Mouse (Mus musculus) stomach, postnatal 0 days (tissue): ENCODE measurements at regions not wholly inside any gene's neighbourhood (a gene's known extent, or its start where the extent isn't known, plus 50 kb on each side); places are given as distances from the start of the nearest gene placed in this dataset.

ENCODE experiments used
- ATAC-seq: fragments of 200-750 bp; cut with Nextera tagmentation; 2 replicates; pipeline ENCODE4 v1.8.0; 2017; ENCODE audit not compliant: low FRiP score, low TSS enrichment
- DNase-seq: peaks from one replicate; pipeline ENCODE4 v3.0.0-alpha.2; 2016; ENCODE audit warnings: low spot score
- H3K27ac ChIP-seq: fragments of 300-500 bp; sonication (generic); replicated peaks from 2 replicates; pipeline ENCODE4 v1.5.1; 2014; ENCODE audit warnings: mild to moderate bottlenecking, control low read depth
- H3K27me3 ChIP-seq: fragments of 300-500 bp; sonication (generic); 2 replicates; pipeline ENCODE4 v1.6.1; 2014; ENCODE audit warnings: low read length; ENCODE audit not compliant: control insufficient read depth, insufficient read depth
- H3K36me3 ChIP-seq: fragments of 300-500 bp; sonication (generic); 2 replicates; pipeline ENCODE4 v1.6.1; 2014; ENCODE audit warnings: low read length, mixed read lengths; ENCODE audit not compliant: control insufficient read depth, insufficient read depth
- H3K4me1 ChIP-seq: fragments of 300-500 bp; sonication (generic); replicated peaks from 2 replicates; pipeline ENCODE4 v1.6.1; 2014; ENCODE audit warnings: antibody characterized with exemption; ENCODE audit not compliant: control insufficient read depth, insufficient read depth
- H3K4me2 ChIP-seq: fragments of 300-500 bp; sonication (generic); replicated peaks from 2 replicates; pipeline ENCODE4 v1.6.1; 2014; ENCODE audit warnings: low read depth, mild to moderate bottlenecking, control low read depth, moderate library complexity
- H3K4me3 ChIP-seq: fragments of 300-500 bp; sonication (generic); 2 replicates; pipeline ENCODE4 v1.5.1; 2014; ENCODE audit warnings: low read depth, low read length, control low read depth
- H3K9ac ChIP-seq: fragments of 300-500 bp; sonication (generic); 2 replicates; pipeline ENCODE4 v1.6.1; 2014; ENCODE audit warnings: mild to moderate bottlenecking, low read length, control low read depth, mixed read lengths
- H3K9me3 ChIP-seq: fragments of 300-500 bp; sonication (generic); 2 replicates; pipeline ENCODE4 v1.6.1; 2016; ENCODE audit warnings: low read length; ENCODE audit not compliant: control insufficient read depth
- CTCF ChIP-seq: IDR thresholded peaks from 2 replicates; pipeline ENCODE4 v1.5.1; 2016; ENCODE audit warnings: antibody characterized with exemption, low read depth, mild to moderate bottlenecking, moderate library complexity
- EP300 ChIP-seq: optimal IDR thresholded peaks from 2 replicates; pipeline ENCODE3; 2016; ENCODE audit warnings: antibody characterized with exemption
- WGBS: fragments of 180-500 bp; shearing (Covaris S2); extraction: QIAGEN DNeasy Blood & Tissue Kit; methylation state at CpG from one replicate; pipeline ENCODE4 v1.1.7; 2014; 5-methylcytosine and 5-hydroxymethylcytosine counted together

DNA sequence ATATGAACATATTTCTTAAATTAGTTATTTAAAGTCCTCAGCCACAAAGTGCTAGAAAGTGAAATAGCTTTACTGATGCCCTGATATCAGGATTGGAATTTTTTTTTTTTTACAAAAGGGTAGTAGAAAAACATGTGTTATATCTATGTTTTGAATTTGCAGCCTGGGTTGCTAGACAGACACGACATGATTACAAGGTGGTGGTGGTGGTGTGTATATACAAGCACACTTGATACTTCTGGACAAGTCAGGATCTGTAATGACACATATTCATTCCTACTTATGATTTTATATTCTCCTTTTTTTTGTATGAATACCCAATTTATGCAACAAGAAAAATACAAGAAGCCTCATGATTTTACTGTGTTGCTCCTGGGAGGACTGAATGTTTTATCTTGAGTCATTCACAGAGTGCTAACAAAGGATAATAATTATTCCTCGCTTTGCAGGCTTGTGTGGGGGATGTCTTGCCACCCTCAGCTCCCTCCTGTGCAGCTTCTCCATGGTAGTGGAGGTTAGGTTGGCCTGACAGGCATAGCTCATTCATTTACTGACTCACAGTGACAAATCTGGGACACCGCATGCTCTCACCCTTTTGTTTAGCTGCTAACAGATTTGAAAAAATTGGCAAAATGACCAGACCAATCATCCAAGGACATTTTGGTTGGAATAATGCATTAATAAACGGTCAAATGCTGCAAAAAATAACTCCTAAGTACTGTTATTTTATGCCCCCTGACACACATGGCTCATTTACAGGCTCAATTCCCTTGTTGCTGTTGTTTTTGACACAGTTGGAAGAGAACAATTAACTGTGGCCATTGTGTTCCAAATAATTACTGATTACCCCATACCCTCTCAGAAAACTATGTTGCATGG, 303.3 kb upstream of the Sel1l start:
- no peak overlapping the region for H3K27ac ChIP-seq
- H3K9me3 ChIP-seq = no peaks in the 10 kb centered on the region
- H3K4me2 ChIP-seq = no peak overlapping the region
- TF ChIP-seq EP300 = no peak
- TF ChIP-seq CTCF = no peak
- no peak for DNase-seq
- H3K27me3 ChIP-seq = no peaks in the 10 kb centered on the region
- H3K9ac ChIP-seq = no peak overlapping the region
- no peaks in the 10 kb centered on the region for H3K4me1 ChIP-seq
- H3K4me3 ChIP-seq = no peak overlapping the region
- 56% methylated on average over 4 of the region's 4 CpGs for WGBS
- H3K36me3 ChIP-seq = no peaks in the 10 kb centered on the region
- ATAC-seq = no peak

DNA sequence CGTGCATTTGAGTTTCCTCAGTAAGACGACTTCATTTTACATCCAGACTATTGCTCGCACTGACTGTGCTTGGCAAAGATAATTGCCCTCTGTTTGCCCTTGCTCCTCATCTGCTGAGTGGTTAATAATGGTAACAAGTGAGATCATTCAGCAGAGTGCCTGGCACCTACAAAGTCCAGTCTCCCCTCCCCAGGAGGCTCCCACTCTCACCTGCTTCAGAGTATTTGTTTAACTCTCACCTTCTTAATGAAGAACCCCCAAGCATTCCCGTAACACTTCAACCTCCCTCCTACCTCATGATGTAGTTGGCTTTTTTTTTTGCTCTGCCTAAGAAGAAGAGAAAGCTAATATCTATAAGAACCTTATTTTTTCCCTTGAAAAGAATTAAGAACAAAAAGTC, 288.6 kb upstream of the Sel1l start:
- 53% methylated on average over 4 of the region's 4 CpGs for WGBS
- H3K27me3 ChIP-seq = no peaks in the 10 kb centered on the region
- no peaks in the 10 kb centered on the region for H3K4me1 ChIP-seq
- no peak overlapping the region for H3K27ac ChIP-seq
- H3K4me2 ChIP-seq = no peak overlapping the region
- DNase-seq = no peak
- H3K36me3 ChIP-seq = no peaks in the 10 kb centered on the region
- H3K9me3 ChIP-seq = no peaks in the 10 kb centered on the region
- no peak overlapping the region for H3K9ac ChIP-seq
- no peak overlapping the region for H3K4me3 ChIP-seq
- ATAC-seq = no peak
- TF ChIP-seq CTCF = no peak
- TF ChIP-seq EP300 = no peak

DNA sequence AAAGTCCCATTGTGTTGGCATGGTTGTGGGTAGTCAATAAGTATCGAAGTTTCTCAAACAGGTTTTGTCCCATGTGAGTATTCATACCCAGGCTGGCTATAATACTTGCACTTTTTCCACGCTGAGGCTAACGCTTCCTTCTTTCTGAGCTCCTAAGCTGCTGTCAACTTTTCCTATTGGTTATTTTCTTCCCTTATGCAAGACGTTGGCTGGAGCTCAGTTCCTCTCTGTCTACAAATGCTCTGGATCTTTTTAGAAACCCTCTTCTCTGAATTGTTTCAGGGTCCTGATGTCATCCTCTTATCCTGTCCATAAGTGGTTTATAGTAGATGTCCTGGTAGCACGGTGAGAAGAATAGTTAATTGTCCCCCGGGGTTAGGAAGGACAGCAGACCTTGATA, 278.7 kb upstream of the Sel1l start:
- DNase-seq (no peak), ATAC-seq (no peak)
- no peaks in the 10 kb centered on the region for H3K4me1 ChIP-seq
- H3K27me3 ChIP-seq = no peaks in the 10 kb centered on the region
- H3K36me3 ChIP-seq = no peaks in the 10 kb centered on the region
- H3K9ac ChIP-seq = no peak overlapping the region
- WGBS = 79% methylated on average over 6 of the region's 6 CpGs
- H3K4me2 ChIP-seq = no peak overlapping the region
- no peak overlapping the region for H3K4me3 ChIP-seq
- no peak overlapping the region for H3K27ac ChIP-seq
- H3K9me3 ChIP-seq = no peaks in the 10 kb centered on the region
- TF ChIP-seq CTCF (no peak), EP300 (no peak)

DNA sequence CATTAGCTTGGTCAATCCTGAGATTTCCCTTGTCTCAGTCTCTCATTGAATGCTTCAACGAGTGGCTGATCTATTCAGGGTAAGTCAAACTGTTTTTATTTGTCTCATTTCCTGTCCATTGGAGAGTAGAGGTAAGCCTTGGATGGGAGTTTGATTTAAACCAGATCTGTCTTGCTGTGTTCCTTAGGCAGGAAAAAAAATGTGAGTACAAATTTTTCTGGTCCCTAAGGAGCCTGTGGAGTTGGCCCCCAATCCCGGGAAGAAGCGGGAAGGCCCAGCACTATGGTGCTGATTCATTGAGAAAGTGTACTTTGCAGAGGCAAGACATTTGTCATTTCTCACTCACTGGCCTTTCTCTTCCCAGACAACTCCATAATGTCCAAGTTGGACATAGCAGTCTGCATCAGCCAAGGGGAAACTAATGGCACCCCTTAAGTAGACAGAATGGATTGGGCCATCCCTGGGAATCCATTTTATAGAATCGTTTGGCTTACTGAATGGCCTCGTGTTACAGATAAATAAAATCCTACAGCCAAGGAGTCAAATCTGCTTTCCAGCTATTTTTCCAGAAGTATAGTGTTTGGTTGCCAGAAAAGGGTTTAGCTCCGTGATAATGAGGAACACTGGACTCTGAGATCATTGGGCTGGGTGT, 271.3 kb upstream of the Sel1l start:
- DNase-seq (no peak), ATAC-seq (no peak)
- TF ChIP-seq CTCF = no peak
- TF ChIP-seq EP300 = no peak

DNA sequence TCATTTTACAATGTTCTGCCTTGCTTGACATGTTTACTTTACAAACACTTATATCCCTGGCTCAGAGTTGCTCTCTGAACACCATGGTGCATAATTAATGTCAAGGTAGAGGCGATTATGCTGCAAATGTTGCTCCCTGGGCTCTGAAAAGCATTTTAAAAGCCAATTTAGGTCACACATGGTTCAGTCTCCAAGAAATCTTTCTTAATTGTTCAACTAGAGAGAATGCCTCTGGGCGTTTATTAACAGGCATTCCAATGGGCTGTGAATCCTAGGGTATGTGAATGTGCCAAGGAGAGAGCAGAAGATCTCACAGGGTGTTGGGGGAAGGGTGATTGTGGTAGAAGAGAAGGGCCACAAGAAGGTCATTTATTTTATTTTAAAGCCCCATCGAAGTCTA, 260.7 kb upstream of the Sel1l start:
- no peaks in the 10 kb centered on the region for H3K4me1 ChIP-seq
- no peaks in the 10 kb centered on the region for H3K36me3 ChIP-seq
- no peak overlapping the region for H3K4me3 ChIP-seq
- 55% methylated on average over 3 of the region's 3 CpGs for WGBS
- no peak overlapping the region for H3K4me2 ChIP-seq
- DNase-seq (no peak), ATAC-seq (no peak)
- no peak overlapping the region for H3K9ac ChIP-seq
- TF ChIP-seq EP300 (no peak), CTCF (no peak)
- H3K27ac ChIP-seq = no peak overlapping the region
- H3K27me3 ChIP-seq = no peaks in the 10 kb centered on the region
- H3K9me3 ChIP-seq = no peaks in the 10 kb centered on the region

More for the DNA sequence above, 271.3 kb upstream of the Sel1l start:
- Histone ChIP-seq H3K36me3 (no peaks in the 10 kb centered on the region), H3K27me3 (no peaks in the 10 kb centered on the region), H3K4me2 (no peak overlapping the region), H3K4me3 (no peak overlapping the region), H3K27ac (no peak overlapping the region), H3K9ac (no peak overlapping the region), H3K4me1 (no peaks in the 10 kb centered on the region), H3K9me3 (no peaks in the 10 kb centered on the region)
- WGBS = 60% methylated on average over 6 of the region's 6 CpGs

DNA sequence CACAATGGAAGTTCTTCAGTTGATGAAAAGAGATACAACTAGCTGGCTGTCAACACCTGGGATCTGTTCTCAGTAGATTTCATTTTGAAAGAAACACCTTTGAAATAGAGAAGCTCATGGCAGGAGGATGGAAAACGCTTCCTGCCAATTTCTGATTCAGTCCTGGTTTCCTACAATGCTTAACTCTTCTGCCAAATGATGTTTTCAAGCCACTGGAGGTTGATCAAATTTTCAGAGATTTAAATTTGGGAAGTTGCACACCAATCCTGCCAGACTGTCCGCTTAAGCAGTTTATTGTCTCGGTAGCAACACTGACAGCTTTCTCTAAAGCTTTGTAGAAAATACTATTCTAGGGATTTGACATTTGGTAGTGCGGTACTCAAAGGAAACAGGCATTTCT, 251.1 kb upstream of the Sel1l start:
- no peaks in the 10 kb centered on the region for H3K9me3 ChIP-seq
- H3K4me1 ChIP-seq = no peaks in the 10 kb centered on the region
- ATAC-seq (no peak), DNase-seq (no peak)
- no peaks in the 10 kb centered on the region for H3K27me3 ChIP-seq
- no peak overlapping the region for H3K4me3 ChIP-seq
- no peak overlapping the region for H3K27ac ChIP-seq
- H3K4me2 ChIP-seq = no peak overlapping the region
- H3K9ac ChIP-seq = no peak overlapping the region
- H3K36me3 ChIP-seq = no peaks in the 10 kb centered on the region
- 82% methylated on average over 4 of the region's 4 CpGs for WGBS
- TF ChIP-seq EP300 (no peak), CTCF (no peak)
